Mouse (Mus musculus): ENCODE measurements around the gene Dapk3.

Gene Dapk3

GRCm38 (mm10) chr10:81145778-81146177 lies 37.0 kb upstream of the Dapk3 start:
- 68% methylated on average over 7 of the region's 7 CpGs for WGBS

GRCm38 (mm10) chr10:81146296-81146695 lies 36.5 kb upstream of the Dapk3 start:
- WGBS, result 61% methylated on average over 4 of the region's 4 CpGs

GRCm38 (mm10) chr10:81151261-81151660 lies 31.5 kb upstream of the Dapk3 start:
- WGBS, result 50% methylated on average over 6 of the region's 6 CpGs

GRCm38 (mm10) chr10:81152609-81153008 lies 30.2 kb upstream of the Dapk3 start:
- 65% methylated on average over 12 of the region's 12 CpGs for WGBS

GRCm38 (mm10) chr10:81154313-81154712 lies 28.5 kb upstream of the Dapk3 start:
- 85% methylated on average over 12 of the region's 12 CpGs for WGBS

GRCm38 (mm10) chr10:81154736-81155135 lies 28.1 kb upstream of the Dapk3 start:
- 61% methylated on average over 6 of the region's 6 CpGs for WGBS

- 88% methylated on average over 8 of the region's 8 CpGs for WGBS
Observed at GRCm38 (mm10) chr10:81161602-81162317, 21.0 kb upstream of the Dapk3 start.

GRCm38 (mm10) chr10:81162318-81162652 lies 20.5 kb upstream of the Dapk3 start:
- 64% methylated on average over 2 of the region's 2 CpGs for WGBS

- WGBS, result 83% methylated on average over 8 of the region's 8 CpGs
Observed at GRCm38 (mm10) chr10:81165118-81165517, 17.7 kb upstream of the Dapk3 start.

GRCm38 (mm10) chr10:81167200-81168086 lies 15.4 kb upstream of the Dapk3 start, which contains the start of gene Pias4:
Gene Pias4, minus strand, starts transcription at chr10:81167923.
- WGBS, result under 1% methylated on average over 56 of the region's 64 CpGs

- 6% methylated on average over 5 of the region's 5 CpGs for WGBS
Observed at GRCm38 (mm10) chr10:81168087-81168431, 14.7 kb upstream of the Dapk3 start.

GRCm38 (mm10) chr10:81168521-81169244 lies 14.1 kb upstream of the Dapk3 start:
- WGBS, result under 1% methylated on average over 29 of the region's 29 CpGs

- WGBS, result 15% methylated on average over 13 of the region's 14 CpGs
Observed at GRCm38 (mm10) chr10:81169411-81169900, 13.3 kb upstream of the Dapk3 start.

- WGBS, result 2% methylated on average over 21 of the region's 21 CpGs
Observed at GRCm38 (mm10) chr10:81173132-81173531, 9.7 kb upstream of the Dapk3 start.

GRCm38 (mm10) chr10:81174617-81175344 lies 8.0 kb upstream of the Dapk3 start:
- 2% methylated on average over 29 of the region's 29 CpGs for WGBS

GRCm38 (mm10) chr10:81175345-81175701 lies 7.5 kb upstream of the Dapk3 start:
- 0% methylated on average over 4 of the region's 4 CpGs for WGBS

- under 1% methylated on average over 13 of the region's 13 CpGs for whole genome bisulfite sequencing
Observed at GRCm38 (mm10) chr10:81175936-81176465, 6.8 kb upstream of the Dapk3 start.

GRCm38 (mm10) chr10:81176466-81177271 lies 6.1 kb upstream of the Dapk3 start, which contains the start of gene Eef2:
Gene Eef2, plus strand, starts transcription at chr10:81176631.
- under 1% methylated on average over 77 of the region's 77 CpGs for WGBS

- WGBS, result 6% methylated on average over 16 of the region's 16 CpGs
Observed at GRCm38 (mm10) chr10:81177491-81177925, 5.3 kb upstream of the Dapk3 start.
